Mouse (Mus musculus): ENCODE measurements around the gene Ssxb3. TPM values are rescaled to one million over a fixed set of nuclear protein-coding genes. Genes with fewer than 3 reads are reported as not detected.

Gene Ssxb3
- polyA plus RNA-seq (2014; fragmentation: Illumina TruSeq; extraction: RNeasy Lipid Tissue Mini Kit (QIAGEN cat#74804); ENCODE audit: low read depth, low replicate concordance) = not detected

DNA sequence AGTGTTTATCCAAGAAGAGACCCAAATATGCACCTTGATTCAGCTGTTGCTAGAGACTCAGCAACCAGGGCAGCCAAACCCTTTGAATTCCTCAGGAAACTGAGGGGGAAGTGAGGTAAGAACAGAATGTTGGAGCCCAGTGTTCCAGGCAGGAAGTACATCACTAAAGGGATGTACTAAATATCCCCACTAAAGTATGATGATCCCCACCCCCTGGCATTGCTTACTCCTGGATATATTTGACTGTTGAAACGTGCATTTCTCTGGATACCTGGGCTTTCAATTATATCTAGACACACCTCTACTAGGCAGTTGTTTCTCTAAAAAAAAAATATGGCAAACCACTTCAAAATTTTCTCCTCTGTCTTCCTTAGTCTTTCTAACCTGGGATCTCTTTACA is at the start of gene Ssxb3:
Ssxb3 (minus strand) TSS at position 101 of the 400 bp plus-strand sequence.

DNA sequence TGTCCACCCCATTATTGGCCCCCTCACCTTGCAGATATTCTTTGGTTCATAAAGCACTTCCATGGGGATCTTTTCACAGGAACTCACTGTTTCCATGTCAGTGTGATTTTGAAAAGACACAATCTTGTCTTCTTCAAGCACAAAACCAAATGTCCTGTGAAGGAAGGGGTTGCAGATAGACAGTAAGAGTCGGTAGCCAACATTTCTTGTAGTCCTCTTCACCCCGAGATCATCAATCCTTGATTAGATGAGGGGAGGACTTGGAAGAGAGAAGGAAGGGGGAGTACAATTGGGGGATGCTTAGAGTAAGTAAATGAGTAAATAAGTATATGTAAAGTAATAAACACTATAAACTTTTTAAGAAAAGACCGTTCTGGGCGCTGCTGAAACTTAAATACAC is 43.5 kb downstream of the Ssxb3 start, which contains the start of gene Ssxb6:
Ssxb6 (minus strand) TSS at position 101 of the 400 bp plus-strand sequence.

Other genes starting within 250 kb of the Ssxb3 start
- not detected for gene Ssxb9, start 224.8 kb downstream of the Ssxb3 start, polyA plus RNA-seq (2014; fragmentation: Illumina TruSeq; extraction: RNeasy Lipid Tissue Mini Kit (QIAGEN cat#74804); ENCODE audit: low read depth, low replicate concordance)
- not detected for gene Ssxb1, start 178.5 kb downstream of the Ssxb3 start, polyA plus RNA-seq (2014; fragmentation: Illumina TruSeq; extraction: RNeasy Lipid Tissue Mini Kit (QIAGEN cat#74804); ENCODE audit: low read depth, low replicate concordance)
- gene Ssxb2, start 130.1 kb downstream of the Ssxb3 start, polyA plus RNA-seq (2014; fragmentation: Illumina TruSeq; extraction: RNeasy Lipid Tissue Mini Kit (QIAGEN cat#74804); ENCODE audit: low read depth, low replicate concordance) = not detected
- gene Gm14459, start 66.9 kb downstream of the Ssxb3 start, polyA plus RNA-seq (2014; fragmentation: Illumina TruSeq; extraction: RNeasy Lipid Tissue Mini Kit (QIAGEN cat#74804); ENCODE audit: low read depth, low replicate concordance) = not detected
- gene Ssxb6, start 43.6 kb downstream of the Ssxb3 start, polyA plus RNA-seq (2014; fragmentation: Illumina TruSeq; extraction: RNeasy Lipid Tissue Mini Kit (QIAGEN cat#74804); ENCODE audit: low read depth, low replicate concordance) = not detected
- not detected for gene Ssxb8, start 99.0 kb upstream of the Ssxb3 start, polyA plus RNA-seq (2014; fragmentation: Illumina TruSeq; extraction: RNeasy Lipid Tissue Mini Kit (QIAGEN cat#74804); ENCODE audit: low read depth, low replicate concordance)
- gene Ssx9, start 156.6 kb upstream of the Ssxb3 start, polyA plus RNA-seq (2014; fragmentation: Illumina TruSeq; extraction: RNeasy Lipid Tissue Mini Kit (QIAGEN cat#74804); ENCODE audit: low read depth, low replicate concordance) = not detected
- gene Ssxb5, start 211.9 kb upstream of the Ssxb3 start, polyA plus RNA-seq (2014; fragmentation: Illumina TruSeq; extraction: RNeasy Lipid Tissue Mini Kit (QIAGEN cat#74804); ENCODE audit: low read depth, low replicate concordance) = not detected